Mouse (Mus musculus) heart, adult 2 months (tissue): ENCODE data around the gene 4933427D14Rik. TPM values are rescaled to one million over a fixed set of nuclear protein-coding genes. Genes with fewer than 3 reads are reported as not detected.
A peak's percentile ranks its signal among the peaks of the same experiment; 100 is the strongest.

ENCODE experiments used
- DNase-seq, 2 experiments: peaks; one replicate each; pipeline ENCODE4 v3.0.0; 2021
- H3K27ac ChIP-seq: fragments of 200-600 bp; 2 replicates; pipeline ENCODE4 v1.8.1; 2022
- H3K27me3 ChIP-seq: fragments of 200-500 bp; 2 replicates; pipeline ENCODE4 v1.6.1; 2012; ENCODE audit warnings: mild to moderate bottlenecking, low read length, inconsistent platforms, mixed read lengths; ENCODE audit not compliant: control insufficient read depth, insufficient read depth
- H3K36me3 ChIP-seq: fragments of 200-500 bp; 2 replicates; pipeline ENCODE4 v1.6.1; 2012; ENCODE audit warnings: low read length, inconsistent platforms; ENCODE audit not compliant: control insufficient read depth, insufficient read depth
- H3K4me1 ChIP-seq: fragments of 200-500 bp; 2 replicates; pipeline ENCODE4 v1.6.1; 2011; ENCODE audit warnings: low read length; ENCODE audit not compliant: control insufficient read depth, insufficient read depth
- H3K4me3 ChIP-seq: fragments of 200-600 bp; 2 replicates; pipeline ENCODE4 v1.8.1; 2022
- H3K79me2 ChIP-seq: fragments of 200-500 bp; replicated peaks from 2 replicates; pipeline ENCODE4 v1.6.1; 2012; ENCODE audit warnings: mild to moderate bottlenecking, inconsistent platforms, low read length, moderate library complexity, mixed read lengths; ENCODE audit not compliant: control insufficient read depth, insufficient read depth
- H3K9ac ChIP-seq: fragments of 200-500 bp; 2 replicates; pipeline ENCODE4 v1.6.1; 2012; ENCODE audit warnings: low read depth, mild to moderate bottlenecking, control low read depth, inconsistent platforms, low read length, mixed read lengths
- CTCF ChIP-seq: fragments of 200-600 bp; IDR thresholded peaks from 2 replicates; pipeline ENCODE4 v1.8.1; 2022; ENCODE audit warnings: antibody characterized with exemption, mild to moderate bottlenecking, moderate library complexity
- EP300 ChIP-seq: fragments of 200-500 bp; IDR thresholded peaks from 2 replicates; pipeline ENCODE4 v1.6.1; 2011; ENCODE audit warnings: low read depth, low read length, control low read depth; ENCODE audit not compliant: insufficient read depth
- POLR2A ChIP-seq: fragments of 200-500 bp; IDR thresholded peaks from 2 replicates; pipeline ENCODE4 v1.6.1; 2011; ENCODE audit warnings: mild to moderate bottlenecking, low read depth, low read length, control low read depth; ENCODE audit not compliant: insufficient read depth
- WGBS: fragments of 180-500 bp; shearing (Covaris S2); methylation state at CpG from one replicate; pipeline ENCODE4 v1.1.7; 2018; 5-methylcytosine and 5-hydroxymethylcytosine counted together
- intact Hi-C: fragments of 180-260 bp; cut with DNase I; formaldehyde crosslinking; loops from one replicate; pipeline ENCODE4 v1.15.1; 2025
- polyA plus RNA-seq: library from polyadenylated mRNA; depleted of rRNA; stranded (reverse); fragments of >200 nt; gene quantifications from 2 replicates; pipeline ENCODE4 v1.2.3, GENCODE M21; 2012
- total RNA-seq, 2 experiments: library from RNA; stranded (reverse); gene quantifications; 2 replicates each; pipeline ENCODE4 v1.2.3; 2021

Gene 4933427D14Rik
- total and polyA plus RNA-seq, 3 experiments: 2.0 to 2.3 (median 2.0) TPM

GRCm38 (mm10) chr11:72130021-72130420 is 77.2 kb downstream of the 4933427D14Rik start:
- no peak for TF ChIP-seq CTCF
- 0 out of 2 replicates have a peak, but pooled peaks have one; percentile 2 for TF ChIP-seq EP300
- peak; percentile 48 for TF ChIP-seq POLR2A
- Histone ChIP-seq H3K4me1 (peaks cover 29% of the 10 kb centered on the region), H3K9ac (peak overlapping the region; percentile 58), H3K79me2 (no peaks in the 10 kb centered on the region), H3K27me3 (no peaks in the 10 kb centered on the region), H3K4me3 (peak overlapping the region; percentile 29; the same call in 1 of the 2 replicates), H3K36me3 (no peaks in the 10 kb centered on the region), H3K27ac (peak overlapping the region; percentile 86)
- DNase-seq: peak; percentile 59 to 80
- intact Hi-C loops: no loop called here
- 13% methylated on average over 11 of the region's 11 CpGs for WGBS

DNA sequence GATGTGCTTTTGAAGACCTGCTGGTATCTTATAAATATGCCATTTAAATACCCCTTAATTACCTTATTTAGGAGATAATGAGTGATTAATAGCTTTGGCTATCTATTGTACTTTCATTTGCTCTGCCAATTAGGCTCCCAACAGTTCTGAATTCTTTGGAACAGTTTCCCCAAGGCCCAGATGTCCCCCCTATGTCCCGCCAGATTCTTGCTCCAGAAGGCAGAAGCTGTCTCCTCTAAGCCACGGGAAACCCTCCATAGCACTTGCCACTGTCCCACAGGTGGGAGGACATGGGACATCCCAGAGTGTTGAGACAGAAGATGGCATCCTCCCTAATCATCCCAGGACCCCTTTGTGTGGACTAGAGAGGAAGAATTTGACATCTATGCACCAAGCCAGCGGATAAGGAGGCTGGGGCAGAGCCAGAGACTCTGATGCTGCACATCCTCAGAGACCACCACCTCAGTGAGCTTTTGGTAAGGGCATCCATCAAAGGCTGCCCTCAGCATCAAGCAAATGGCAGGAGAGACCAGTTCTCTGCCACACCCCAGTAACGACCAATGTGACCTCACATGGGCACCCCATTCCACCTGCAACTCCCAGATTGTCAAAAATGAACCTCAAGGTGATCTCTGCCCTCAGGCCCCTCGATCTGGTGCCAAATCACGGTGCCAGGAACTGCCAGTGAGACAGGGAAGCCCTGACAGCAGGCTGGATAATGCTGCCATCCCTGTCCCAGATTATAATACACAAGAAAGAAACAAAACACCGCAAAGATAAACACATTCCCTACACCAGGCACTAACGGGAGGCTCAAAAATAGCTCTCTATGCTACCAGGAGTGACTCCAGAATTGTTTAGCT is 78.0 kb downstream of the 4933427D14Rik start:
- peak overlapping the region; percentile 29; the same call in 1 of the 2 replicates for H3K4me3 ChIP-seq
- intact Hi-C loops: no loop called here
- TF ChIP-seq EP300 (no peak), POLR2A (no peak), CTCF (no peak)

GRCm38 (mm10) chr11:72127450-72128189 is 79.6 kb downstream of the 4933427D14Rik start:
- H3K27me3 ChIP-seq: no peaks in the 10 kb centered on the region
- 76% methylated on average over 5 of the region's 5 CpGs for WGBS
- H3K4me3 ChIP-seq: no peak overlapping the region
- DNase-seq: no peak
- H3K9ac ChIP-seq: no peak overlapping the region
- H3K79me2 ChIP-seq: no peaks in the 10 kb centered on the region
- intact Hi-C loops: no loop called here
- TF ChIP-seq POLR2A (no peak), CTCF (no peak), EP300 (no peak)
- no peaks in the 10 kb centered on the region for H3K36me3 ChIP-seq
- H3K27ac ChIP-seq: no peak overlapping the region
- peaks cover 25% of the 10 kb centered on the region for H3K4me1 ChIP-seq

More for the DNA sequence above, 78.0 kb downstream of the 4933427D14Rik start:
- Histone ChIP-seq H3K27ac (peak overlapping the region; percentile 86), H3K4me1 (peaks cover 29% of the 10 kb centered on the region), H3K9ac (peak overlapping the region; percentile 58), H3K27me3 (no peaks in the 10 kb centered on the region), H3K79me2 (no peaks in the 10 kb centered on the region), H3K36me3 (no peaks in the 10 kb centered on the region)
- 52% methylated on average over 8 of the region's 8 CpGs for WGBS
- DNase-seq: no peak

- H3K79me2 ChIP-seq: no peaks in the 10 kb centered on the region
- DNase-seq: no peak
- intact Hi-C loops: no loop called here
- 72% methylated on average over 3 of the region's 3 CpGs for WGBS
- H3K9ac ChIP-seq: no peak overlapping the region
- H3K4me1 ChIP-seq: peaks cover 12% of the 10 kb centered on the region
- H3K27me3 ChIP-seq: no peaks in the 10 kb centered on the region
- H3K36me3 ChIP-seq: no peaks in the 10 kb centered on the region
- no peak overlapping the region for H3K4me3 ChIP-seq
- no peak for TF ChIP-seq EP300
- no peak for TF ChIP-seq CTCF
- H3K27ac ChIP-seq: no peak overlapping the region
These were observed 81.5 kb downstream of the 4933427D14Rik start for GRCm38 (mm10) chr11:72125781-72126180.

DNA sequence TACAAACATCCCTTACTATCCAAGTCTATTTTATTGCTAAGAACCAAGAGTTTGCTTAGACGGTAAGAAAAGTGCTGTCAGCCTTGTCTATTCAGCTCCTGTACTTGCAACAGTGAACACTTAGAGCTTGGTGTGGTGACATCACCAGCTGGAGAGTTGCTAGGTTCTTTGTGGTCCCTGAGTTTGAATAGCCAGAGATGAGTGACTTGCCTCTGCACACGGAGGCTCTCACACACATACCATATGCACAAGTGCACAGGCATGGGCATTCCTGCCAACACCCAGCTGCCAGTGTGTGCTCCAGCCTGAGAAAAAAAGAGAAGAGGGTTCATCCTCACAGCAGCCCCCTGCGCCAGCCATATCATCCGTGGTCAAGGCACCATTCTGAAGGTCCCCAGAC is 83.7 kb downstream of the 4933427D14Rik start:
- no peaks in the 10 kb centered on the region for H3K79me2 ChIP-seq
- no peaks in the 10 kb centered on the region for H3K36me3 ChIP-seq
- intact Hi-C loops: no loop called here
- H3K27me3 ChIP-seq: no peaks in the 10 kb centered on the region
- no peaks in the 10 kb centered on the region for H3K4me1 ChIP-seq
- no peak overlapping the region for H3K4me3 ChIP-seq
- WGBS: 75% methylated on average over 4 of the region's 4 CpGs
- H3K9ac ChIP-seq: no peak overlapping the region
- DNase-seq: no peak
- no peak overlapping the region for H3K27ac ChIP-seq
- TF ChIP-seq CTCF: no peak
- no peak for TF ChIP-seq EP300
- TF ChIP-seq POLR2A: no peak
